Mouse (Mus musculus) CH12.LX (cell line): ENCODE measurements at regions not wholly inside any gene's neighbourhood (a gene's known extent, or its start where the extent isn't known, plus 50 kb on each side); places are given as distances from the start of the nearest gene placed in this dataset.

ENCODE experiments used
- DNase-seq: peaks from one replicate; pipeline ENCODE4 v3.0.0-alpha.2; 2013; ENCODE audit errors: extremely low read depth
- H3K27ac ChIP-seq: 2 replicates; pipeline ENCODE4 v1.5.1; 2012; ENCODE audit warnings: low read depth, mild to moderate bottlenecking, control low read depth, moderate library complexity; ENCODE audit not compliant: insufficient read depth
- H3K27me3 ChIP-seq: replicated peaks from 2 replicates; pipeline ENCODE3; 2012; ENCODE audit warnings: inconsistent platforms
- H3K36me3 ChIP-seq, 2 experiments: replicated peaks in 1 of 2; 2 replicates each; pipeline versions ENCODE3 to v1.6.1; 2012; ENCODE audit warnings: inconsistent platforms in 1 of 2, low read length in 1 of 2, mild to moderate bottlenecking in 1 of 2, mixed read lengths in 1 of 2, moderate library complexity in 1 of 2; ENCODE audit not compliant: control insufficient read depth in 1 of 2, insufficient read depth in 1 of 2
- H3K4me1 ChIP-seq, 2 experiments: 2 replicates each; pipeline ENCODE4 v1.6.1; 2012; ENCODE audit warnings: inconsistent platforms in 1 of 2, moderate library complexity in 1 of 2; ENCODE audit not compliant: insufficient read depth in 2 of 2, control insufficient read depth in 1 of 2
- H3K4me2 ChIP-seq: 2 replicates; pipeline ENCODE4 v1.6.1; 2012; ENCODE audit warnings: low read depth, mild to moderate bottlenecking, control low read depth; ENCODE audit not compliant: poor library complexity, insufficient read depth, severe bottlenecking
- H3K4me3 ChIP-seq, 3 experiments: fragments of 150-350 bp in 1 of 3; sonication (generic) in 1 of 3; replicated peaks in 1 of 3; 2 replicates each; pipeline versions ENCODE3 to v1.5.1; 2011 to 2012; ENCODE audit warnings: low read depth in 2 of 3, low read length in 2 of 3, mild to moderate bottlenecking in 2 of 3, moderate library complexity in 2 of 3, control low read depth in 1 of 3, improper control_type of control experiment in 1 of 3, inconsistent platforms in 1 of 3, mixed read lengths in 1 of 3; ENCODE audit not compliant: poor library complexity in 1 of 3
- H3K79me2 ChIP-seq: replicated peaks from 2 replicates; pipeline ENCODE4 v1.6.1; 2012; ENCODE audit warnings: mild to moderate bottlenecking, moderate library complexity; ENCODE audit not compliant: control insufficient read depth, poor library complexity, insufficient read depth, severe bottlenecking; ENCODE audit errors: extremely low read depth
- H3K9ac ChIP-seq: 2 replicates; pipeline ENCODE4 v1.6.1; 2012; ENCODE audit warnings: low read depth, mild to moderate bottlenecking, control low read depth, moderate library complexity; ENCODE audit not compliant: insufficient read depth
- H3K9me3 ChIP-seq: replicated peaks from 2 replicates; pipeline ENCODE3; 2012; ENCODE audit warnings: low read length, inconsistent platforms, mixed read lengths
- E2F4 ChIP-seq: IDR thresholded peaks from 2 replicates; pipeline ENCODE4 v1.6.1; 2011; ENCODE audit warnings: low read depth, low read length, improper control_type of control experiment; ENCODE audit not compliant: insufficient replicate concordance
- EP300 ChIP-seq: IDR thresholded peaks from 2 replicates; pipeline ENCODE4 v1.6.1; 2011; ENCODE audit warnings: low read length, improper control_type of control experiment
- ETS1 ChIP-seq: conservative IDR thresholded peaks from 2 replicates; pipeline ENCODE4 v1.6.1; 2012; ENCODE audit warnings: low read depth, mild to moderate bottlenecking, inconsistent platforms, low read length, improper control_type of control experiment, moderate library complexity
- IRF4 ChIP-seq: IDR thresholded peaks from 2 replicates; pipeline ENCODE4 v1.6.1; 2014; ENCODE audit warnings: low read depth, mild to moderate bottlenecking, inconsistent platforms, low read length, improper control_type of control experiment
- JUN ChIP-seq: IDR thresholded peaks from 2 replicates; pipeline ENCODE4 v1.6.1; 2011; ENCODE audit warnings: low read depth, mild to moderate bottlenecking, low read length, improper control_type of control experiment, moderate library complexity; ENCODE audit not compliant: insufficient read depth
- MAX ChIP-seq: IDR thresholded peaks from 2 replicates; pipeline ENCODE4 v1.6.1; 2011; ENCODE audit warnings: low read length, improper control_type of control experiment
- MAZ ChIP-seq: IDR thresholded peaks from 2 replicates; pipeline ENCODE4 v1.6.1; 2012; ENCODE audit warnings: low read depth, mild to moderate bottlenecking, inconsistent platforms, low read length, improper control_type of control experiment, moderate library complexity
- MYC ChIP-seq: IDR thresholded peaks from 2 replicates; pipeline ENCODE4 v1.6.1; 2011; ENCODE audit warnings: low read depth, mild to moderate bottlenecking, improper control_type of control experiment, low read length
- NELFE ChIP-seq: IDR thresholded peaks from 2 replicates; pipeline ENCODE4 v1.6.1; 2011; ENCODE audit warnings: low read depth, low read length, improper control_type of control experiment
- PAX5 ChIP-seq: IDR thresholded peaks from 2 replicates; pipeline ENCODE4 v1.6.1; 2012; ENCODE audit warnings: low read length, inconsistent platforms, mixed read lengths
- POLR2A ChIP-seq: IDR thresholded peaks from 2 replicates; pipeline ENCODE4 v1.6.1; 2011; ENCODE audit warnings: low read depth, mild to moderate bottlenecking, improper control_type of control experiment, low read length
- POLR2AphosphoS2 ChIP-seq: IDR thresholded peaks from 2 replicates; pipeline ENCODE4 v1.6.1; 2011; ENCODE audit warnings: low read depth, low read length, improper control_type of control experiment
- RAD21 ChIP-seq: IDR thresholded peaks from 2 replicates; pipeline ENCODE4 v1.6.1; 2011; ENCODE audit warnings: low read depth, mild to moderate bottlenecking, low read length, improper control_type of control experiment, moderate library complexity
- RCOR1 ChIP-seq: conservative IDR thresholded peaks from 2 replicates; pipeline ENCODE4 v1.6.1; 2012; ENCODE audit warnings: low read depth, mild to moderate bottlenecking, inconsistent platforms, low read length, improper control_type of control experiment
- SIN3A ChIP-seq: IDR thresholded peaks from 2 replicates; pipeline ENCODE4 v1.6.1; 2012; ENCODE audit warnings: low read length, improper control_type of control experiment, inconsistent platforms
- TBP ChIP-seq: conservative IDR thresholded peaks from 2 replicates; pipeline ENCODE4 v1.6.1; 2011; ENCODE audit warnings: low read depth, low read length, improper control_type of control experiment
- TCF12 ChIP-seq: IDR thresholded peaks from 2 replicates; pipeline ENCODE4 v1.6.1; 2014; ENCODE audit warnings: low read depth, mild to moderate bottlenecking, inconsistent platforms, low read length, improper control_type of control experiment
- UBTF ChIP-seq: IDR thresholded peaks from 2 replicates; pipeline ENCODE4 v1.6.1; 2012; ENCODE audit warnings: low read depth, mild to moderate bottlenecking, inconsistent platforms, low read length, improper control_type of control experiment, moderate library complexity
- USF1 ChIP-seq: IDR thresholded peaks from 2 replicates; pipeline ENCODE4 v1.6.1; 2014; ENCODE audit warnings: low read depth, mild to moderate bottlenecking, inconsistent platforms, low read length, improper control_type of control experiment
- ZC3H11A ChIP-seq: IDR thresholded peaks from 2 replicates; pipeline ENCODE4 v1.6.1; 2012; ENCODE audit warnings: low read depth, mild to moderate bottlenecking, inconsistent platforms, low read length, improper control_type of control experiment
- ZKSCAN1 ChIP-seq: IDR thresholded peaks from 2 replicates; pipeline ENCODE4 v1.6.1; 2012; ENCODE audit warnings: low read depth, inconsistent platforms, low read length, improper control_type of control experiment, borderline replicate concordance
- ZMIZ1 ChIP-seq: IDR thresholded peaks from 2 replicates; pipeline ENCODE4 v1.6.1; 2012; ENCODE audit warnings: low read depth, mild to moderate bottlenecking, inconsistent platforms, low read length, improper control_type of control experiment
- ZNF384 ChIP-seq: IDR thresholded peaks from 2 replicates; pipeline ENCODE4 v1.6.1; 2012; ENCODE audit warnings: low read depth, low read length, improper control_type of control experiment, inconsistent platforms
- dilution Hi-C: fragments of 300-500 bp; cut with MboI; formaldehyde crosslinking; loops from 2 replicates; pipeline ENCODE4 v1.14.3; 2020; ENCODE audit warnings: low sequenced_read_pairs; ENCODE audit not compliant: extremely low pct_unique_long_range_greater_than_20kb, extremely low pct_ligation_motif_present
- in situ Hi-C: fragments of 300-500 bp; cut with MboI; formaldehyde crosslinking; loops from 3 replicates; pipeline ENCODE4 v1.14.3; 2019; ENCODE audit warnings: low sequenced_read_pairs, low pct_ligation_motif_present, low pct_unique_long_range_greater_than_20kb, mixed read lengths

DNA sequence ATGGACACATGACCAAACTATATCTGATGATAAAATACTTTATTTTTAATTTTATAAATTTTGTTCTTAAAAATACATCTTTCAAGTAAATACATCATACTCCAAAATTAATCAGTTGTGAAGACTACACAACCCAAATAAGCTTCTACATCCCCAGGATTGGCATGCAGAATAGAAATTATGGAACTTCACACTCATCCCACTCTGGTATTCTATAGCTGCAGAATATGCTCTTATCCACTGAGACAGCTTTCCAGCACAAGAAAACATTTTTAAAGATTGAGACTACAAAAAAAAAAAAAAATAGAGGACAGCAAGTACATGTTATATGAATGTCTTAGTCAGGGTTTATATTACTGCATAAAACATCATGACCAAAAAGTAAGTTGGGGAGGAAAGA is 94.4 kb downstream of the Gm11232 start:
- Histone ChIP-seq H3K36me3 (no peaks in the 10 kb centered on the region), H3K27me3 (no peaks in the 10 kb centered on the region), H3K4me3 (no peak overlapping the region), H3K4me1 (no peaks in the 10 kb centered on the region), H3K79me2 (no peaks in the 10 kb centered on the region), H3K9me3 (peaks cover 16% of the 10 kb centered on the region), H3K9ac (no peak overlapping the region), H3K27ac (no peak overlapping the region), H3K4me2 (no peak overlapping the region)
- dilution Hi-C loops: no loop called here
- in situ Hi-C loops: no loop called here
- DNase-seq: no peak
- TF ChIP-seq JUN (no peak), ZMIZ1 (no peak), MAX (no peak), NELFE (no peak), MYC (no peak), POLR2A (no peak), ZC3H11A (no peak), POLR2AphosphoS2 (no peak), RAD21 (no peak), ZNF384 (no peak), UBTF (no peak), TCF12 (no peak), PAX5 (no peak), ZKSCAN1 (no peak), IRF4 (no peak), RCOR1 (no peak), TBP (no peak), ETS1 (no peak), E2F4 (no peak), EP300 (no peak)
- TF ChIP-seq, all 38 proteins: peak for 0

- H3K27me3 ChIP-seq: no peaks in the 10 kb centered on the region
- DNase-seq: no peak
- no peaks in the 10 kb centered on the region for H3K36me3 ChIP-seq
- no peak overlapping the region for H3K9ac ChIP-seq
- no peak for TF ChIP-seq ETS1
- TF ChIP-seq UBTF: no peak
- no peak for TF ChIP-seq ZC3H11A
- no peak for TF ChIP-seq POLR2A
- TF ChIP-seq SIN3A: no peak
- TF ChIP-seq USF1: no peak
- no peak for TF ChIP-seq TCF12
- no peak for TF ChIP-seq MAZ
- TF ChIP-seq, all 38 proteins: peak for 0
- no peak overlapping the region for H3K4me2 ChIP-seq
- H3K27ac ChIP-seq: no peak overlapping the region
- H3K9me3 ChIP-seq: peaks cover 14% of the 10 kb centered on the region
- no peak overlapping the region for H3K4me3 ChIP-seq
- H3K4me1 ChIP-seq: no peaks in the 10 kb centered on the region
- dilution Hi-C loops (no loop called here), in situ Hi-C loops (no loop called here)
- H3K79me2 ChIP-seq: no peaks in the 10 kb centered on the region
Measured at GRCm38 (mm10) chr4:71640521-71640920, 117.2 kb downstream of the Gm11232 start.
